Mouse (Mus musculus) liver, embryonic 16.5 days (tissue): ENCODE measurements at regions not wholly inside any gene's neighbourhood (a gene's known extent, or its start where the extent isn't known, plus 50 kb on each side); places are given as distances from the start of the nearest gene placed in this dataset.
"Not testable (repeated sequence)": the region's sequence is repeated elsewhere in the genome, so short reads cannot be mapped to it uniquely, and the experiment has no call there.

Experiments used
- ATAC-seq: fragments of 200-750 bp; cut with Nextera tagmentation; 2 replicates; pipeline ENCODE4 v1.8.0; 2017; ENCODE audit warnings: low read depth, mild to moderate bottlenecking, moderate number of reproducible peaks, moderate library complexity
- H3K27ac ChIP-seq: fragments of 300-500 bp; sonication (generic); 2 replicates; pipeline ENCODE4 v1.5.1; 2014; ENCODE audit warnings: mild to moderate bottlenecking, low read length
- H3K27me3 ChIP-seq: fragments of 300-500 bp; sonication (generic); 2 replicates; pipeline ENCODE4 v1.6.1; 2014; ENCODE audit warnings: low read depth, low read length, mixed read lengths; ENCODE audit not compliant: control insufficient read depth, insufficient read depth
- H3K36me3 ChIP-seq: fragments of 300-500 bp; sonication (generic); 2 replicates; pipeline ENCODE4 v1.6.1; 2014; ENCODE audit warnings: mild to moderate bottlenecking; ENCODE audit not compliant: control insufficient read depth, insufficient read depth
- H3K4me1 ChIP-seq: fragments of 300-500 bp; sonication (generic); 2 replicates; pipeline ENCODE4 v1.6.1; 2014; ENCODE audit warnings: low read depth, low read length, mixed read lengths; ENCODE audit not compliant: control insufficient read depth
- H3K4me2 ChIP-seq: fragments of 300-500 bp; sonication (generic); 2 replicates; pipeline ENCODE4 v1.6.1; 2014; ENCODE audit warnings: low read depth, low read length, mixed read lengths
- H3K4me3 ChIP-seq: fragments of 300-500 bp; sonication (generic); 2 replicates; pipeline ENCODE4 v1.5.1; 2014; ENCODE audit warnings: low read depth, mild to moderate bottlenecking, low read length
- H3K9ac ChIP-seq: fragments of 300-500 bp; sonication (generic); 2 replicates; pipeline ENCODE4 v1.6.1; 2014; ENCODE audit warnings: low read depth, low read length
- H3K9me3 ChIP-seq: fragments of 300-500 bp; sonication (generic); replicated peaks from 2 replicates; pipeline ENCODE4 v1.6.1; 2016; ENCODE audit warnings: low read length; ENCODE audit not compliant: control insufficient read depth
- WGBS: fragments of 180-500 bp; shearing (Covaris S2); extraction: QIAGEN DNeasy Blood & Tissue Kit; methylation state at CpG from one replicate; pipeline ENCODE4 v1.1.7; 2014; ENCODE audit not compliant: insufficient replicate concordance; 5-methylcytosine and 5-hydroxymethylcytosine counted together

DNA sequence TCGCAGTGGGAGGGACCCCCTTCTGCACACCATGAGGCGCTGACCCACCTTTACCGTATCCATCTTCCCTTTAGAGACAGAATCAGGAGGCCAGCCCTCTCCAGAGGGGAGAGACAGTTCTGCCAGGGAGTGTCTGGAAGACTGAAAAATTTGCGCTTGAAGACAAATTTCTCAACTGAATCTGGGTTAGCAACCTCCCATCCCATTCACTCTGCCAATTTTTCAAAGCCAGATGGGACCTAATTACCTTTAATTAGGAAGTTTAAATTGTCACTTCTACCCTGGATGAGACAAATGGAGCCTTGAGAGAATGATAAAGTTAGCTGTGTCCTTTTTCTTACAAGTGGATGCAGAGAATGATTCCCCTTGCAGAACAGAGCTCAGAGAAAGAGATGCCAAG is 70.2 kb upstream of the Lrpprc start:
- Histone ChIP-seq H3K9ac (no peak overlapping the region), H3K4me3 (no peak overlapping the region), H3K9me3 (no peaks in the 10 kb centered on the region), H3K36me3 (no peaks in the 10 kb centered on the region), H3K4me1 (no peaks in the 10 kb centered on the region), H3K4me2 (no peak overlapping the region), H3K27me3 (no peaks in the 10 kb centered on the region), H3K27ac (no peak overlapping the region)
- ATAC-seq: no peak
- WGBS: 58% methylated on average over 4 of the region's 4 CpGs

- not testable (repeated sequence) for H3K36me3 ChIP-seq, H3K27me3 ChIP-seq, H3K9me3 ChIP-seq, H3K4me1 ChIP-seq, H3K4me2 ChIP-seq, H3K27ac ChIP-seq, ATAC-seq, H3K4me3 ChIP-seq, H3K9ac ChIP-seq
These were observed 73.6 kb upstream of the Lrpprc start for GRCm38 (mm10) chr17:84864231-84864630.

GRCm38 (mm10) chr17:84865158-84865557 is 74.6 kb upstream of the Lrpprc start:
- Histone ChIP-seq H3K27me3 (no peaks in the 10 kb centered on the region), H3K4me2 (no peak overlapping the region), H3K9ac (no peak overlapping the region), H3K9me3 (0 out of 2 replicates have a peak, but pooled peaks cover 2% of the 10 kb centered on the region), H3K4me1 (no peaks in the 10 kb centered on the region), H3K36me3 (no peaks in the 10 kb centered on the region), H3K27ac (no peak overlapping the region), H3K4me3 (no peak overlapping the region)
- WGBS: 46% methylated on average over 2 of the region's 2 CpGs
- ATAC-seq: no peak

- WGBS: 59% methylated on average over 3 of the region's 3 CpGs
- Histone ChIP-seq H3K9ac (no peak overlapping the region), H3K27ac (no peak overlapping the region), H3K9me3 (0 out of 2 replicates have a peak, but pooled peaks cover 2% of the 10 kb centered on the region), H3K4me2 (no peak overlapping the region), H3K27me3 (no peaks in the 10 kb centered on the region), H3K36me3 (no peaks in the 10 kb centered on the region), H3K4me3 (no peak overlapping the region), H3K4me1 (no peaks in the 10 kb centered on the region)
- ATAC-seq: no peak
These were observed 75.0 kb upstream of the Lrpprc start for GRCm38 (mm10) chr17:84865566-84865965.

DNA sequence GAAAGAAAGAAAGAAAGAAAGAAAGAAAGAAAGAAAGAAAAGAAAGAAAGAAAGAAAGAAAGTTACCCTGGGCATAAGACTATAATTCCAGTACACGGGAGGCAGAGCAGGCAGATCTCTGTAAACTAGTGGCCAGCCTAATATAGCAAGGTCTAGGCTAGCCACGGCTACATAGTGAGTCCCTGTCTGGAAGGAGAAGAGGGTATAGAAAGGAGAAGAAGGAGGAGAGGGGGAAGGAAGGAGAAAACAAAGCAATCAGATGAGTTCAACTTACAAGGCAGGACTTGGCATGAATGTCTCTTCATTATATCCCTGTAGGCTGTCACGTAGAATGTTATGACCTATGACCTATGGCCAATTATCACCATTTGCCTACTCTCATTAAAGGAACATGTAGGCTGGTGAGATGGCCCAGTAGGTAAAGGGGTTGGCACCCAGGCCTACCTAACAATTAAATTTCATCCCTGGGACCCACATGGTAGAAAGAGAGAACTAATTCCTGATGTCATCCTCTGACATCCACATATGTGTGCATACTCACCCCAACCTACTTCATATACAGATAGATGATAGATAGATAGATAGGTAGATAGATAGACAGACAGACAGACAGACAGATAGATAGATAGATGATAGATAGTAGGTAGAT is 78.6 kb upstream of the Lrpprc start:
- 72% methylated on average over 3 of the region's 3 CpGs for WGBS
- no peak overlapping the region for H3K4me2 ChIP-seq
- H3K27me3 ChIP-seq: no peaks in the 10 kb centered on the region
- H3K36me3 ChIP-seq: no peaks in the 10 kb centered on the region
- no peak for ATAC-seq
- no peak overlapping the region for H3K27ac ChIP-seq
- no peak overlapping the region for H3K4me3 ChIP-seq
- H3K4me1 ChIP-seq: no peaks in the 10 kb centered on the region
- H3K9me3 ChIP-seq: 0 out of 2 replicates have a peak, but pooled peaks cover 2% of the 10 kb centered on the region
- no peak overlapping the region for H3K9ac ChIP-seq

DNA sequence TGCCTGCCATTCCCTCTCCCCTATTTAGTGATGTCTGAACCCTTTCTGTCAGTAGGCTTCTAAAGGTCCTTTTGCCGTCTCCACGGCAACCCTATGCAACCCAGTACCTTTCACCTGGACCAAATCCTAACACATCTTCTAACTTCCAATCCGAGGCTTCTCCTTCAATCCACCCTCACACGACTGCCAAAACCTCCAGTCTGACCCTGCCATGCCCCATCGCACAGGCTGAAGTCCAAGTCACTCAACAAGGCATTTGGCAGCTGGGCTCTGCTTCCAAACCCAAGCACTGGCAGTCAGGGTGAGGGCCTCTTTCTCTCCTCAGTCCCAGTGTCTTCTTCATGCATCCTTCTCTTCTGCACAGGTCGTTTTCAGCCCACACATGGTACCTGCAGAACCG is 83.0 kb upstream of the Lrpprc start:
- Histone ChIP-seq H3K4me3 (no peak overlapping the region), H3K9ac (no peak overlapping the region), H3K27me3 (no peaks in the 10 kb centered on the region), H3K9me3 (no peaks in the 10 kb centered on the region), H3K27ac (no peak overlapping the region), H3K4me2 (no peak overlapping the region), H3K4me1 (peaks cover 7% of the 10 kb centered on the region), H3K36me3 (no peaks in the 10 kb centered on the region)
- ATAC-seq: no peak
- WGBS: 65% methylated on average over 7 of the region's 7 CpGs

DNA sequence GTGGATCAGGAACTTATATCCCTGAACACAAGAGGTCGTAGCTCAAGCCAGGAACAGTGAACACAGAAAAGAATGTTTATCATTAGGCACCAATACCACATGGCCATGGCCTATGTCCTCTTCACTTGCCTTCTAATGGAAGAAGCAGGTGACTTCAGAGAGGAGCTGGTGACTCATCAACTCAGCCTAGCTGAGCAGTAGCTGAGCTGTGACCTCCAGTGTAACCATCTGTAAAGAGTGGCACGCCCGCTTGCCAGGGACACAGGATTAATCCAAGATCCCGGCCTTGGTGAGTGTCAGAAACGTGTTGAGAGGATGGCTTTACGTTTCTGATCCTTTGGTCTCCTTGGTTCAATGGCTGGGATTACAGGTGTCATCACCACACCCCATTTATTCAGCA is 82.0 kb upstream of the Ppm1b start:
- WGBS: 68% methylated on average over 6 of the region's 6 CpGs
- H3K27ac ChIP-seq: no peak overlapping the region
- H3K9ac ChIP-seq: no peak overlapping the region
- no peak overlapping the region for H3K4me2 ChIP-seq
- ATAC-seq: no peak
- peaks cover 10% of the 10 kb centered on the region for H3K4me1 ChIP-seq
- no peaks in the 10 kb centered on the region for H3K36me3 ChIP-seq
- H3K27me3 ChIP-seq: no peaks in the 10 kb centered on the region
- no peak overlapping the region for H3K4me3 ChIP-seq
- no peaks in the 10 kb centered on the region for H3K9me3 ChIP-seq

- no peaks in the 10 kb centered on the region for H3K36me3 ChIP-seq
- H3K9me3 ChIP-seq: no peaks in the 10 kb centered on the region
- H3K27me3 ChIP-seq: no peaks in the 10 kb centered on the region
- H3K9ac ChIP-seq: no peak overlapping the region
- no peak overlapping the region for H3K27ac ChIP-seq
- H3K4me3 ChIP-seq: no peak overlapping the region
- ATAC-seq: no peak
- H3K4me2 ChIP-seq: no peak overlapping the region
- peaks cover 10% of the 10 kb centered on the region for H3K4me1 ChIP-seq
- 64% methylated on average over 6 of the region's 6 CpGs for WGBS
These were observed 81.5 kb upstream of the Ppm1b start for GRCm38 (mm10) chr17:84875031-84875430.

DNA sequence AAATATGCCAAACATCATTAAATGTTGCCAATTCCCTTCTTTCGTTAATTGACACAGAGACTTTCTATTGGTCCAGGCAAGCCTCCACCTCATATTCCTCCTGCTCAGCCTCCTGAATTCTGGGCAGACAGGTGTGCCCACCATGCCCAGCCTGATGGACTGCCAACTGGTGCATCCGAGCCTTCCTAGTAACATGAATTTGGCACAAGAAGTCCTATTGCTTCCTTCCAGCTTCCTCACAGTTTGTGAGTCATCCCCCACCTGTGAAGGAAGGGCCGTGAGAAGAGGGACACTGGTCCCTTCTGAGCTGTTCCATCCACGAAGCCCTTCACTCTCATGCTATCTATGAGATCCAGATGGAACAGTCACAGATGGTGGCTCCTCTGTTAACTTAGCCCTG is 80.5 kb upstream of the Ppm1b start:
- no peak for ATAC-seq
- H3K36me3 ChIP-seq: no peaks in the 10 kb centered on the region
- H3K4me2 ChIP-seq: no peak overlapping the region
- 55% methylated on average over 4 of the region's 4 CpGs for WGBS
- H3K4me3 ChIP-seq: no peak overlapping the region
- H3K9me3 ChIP-seq: no peaks in the 10 kb centered on the region
- H3K9ac ChIP-seq: no peak overlapping the region
- no peaks in the 10 kb centered on the region for H3K27me3 ChIP-seq
- H3K27ac ChIP-seq: no peak overlapping the region
- H3K4me1 ChIP-seq: peaks cover 10% of the 10 kb centered on the region
